24 mouse cellular contexts compared by ENCODE assay signal in genomic region chr5:131077682-131078081, GRCm38 (mm10).
DNase-seq lines count a peak whose midpoint lies in the region; ATAC-seq and TF ChIP-seq lines count a peak whose summit lies in the region.
"Had no signal": no experiment of that assay in that cellular context is flagged by ENCODE, and none has a peak within 500 bp of the region (broad histone marks: within the 10 kb centered on the region; RNA-seq: fewer than 3 reads in every experiment).

No protein-coding gene starts in this region.

- H3K4me2 ChIP-seq in lung, embryonic 14.5 days: no peak overlapping the region
- H3K4me2 ChIP-seq: embryonic facial prominence, embryonic 15.5 days; forebrain, embryonic 15.5 days; heart, embryonic 15.5 days; hindbrain, embryonic 14.5 days; limb, embryonic 15.5 days; lung, embryonic 15.5 days; neural tube, embryonic 15.5 days had no signal

- no peaks in the 10 kb centered on the region for H3K4me1 ChIP-seq in heart, adult 2 months (ENCODE audit: control insufficient read depth, insufficient read depth, low read length)
- no peaks in the 10 kb centered on the region for H3K4me1 ChIP-seq in lung, embryonic 14.5 days (ENCODE audit: insufficient read depth)
- H3K4me1 ChIP-seq in cortical plate, adult 2 months (ENCODE audit: control insufficient read depth, insufficient read depth, low read length): no peaks in the 10 kb centered on the region
- H3K4me1 ChIP-seq: embryonic facial prominence, embryonic 15.5 days; heart, embryonic 15.5 days; limb, embryonic 15.5 days; lung, embryonic 15.5 days had no signal

- H3K9me3 ChIP-seq in lung, embryonic 14.5 days (ENCODE audit: low read depth, low read length): no peaks in the 10 kb centered on the region
- H3K9me3 ChIP-seq: embryonic facial prominence, embryonic 15.5 days; forebrain, embryonic 15.5 days; heart, embryonic 15.5 days; limb, embryonic 15.5 days; lung, embryonic 15.5 days; neural tube, embryonic 15.5 days had no signal

- no peak for TF ChIP-seq EP300 in heart, adult 2 months (IDR thresholded peaks at IDR 0.05; ENCODE audit: insufficient read depth, low read depth, low read length)

- TF ChIP-seq POLR2A in heart, adult 2 months (IDR thresholded peaks at IDR 0.05; ENCODE audit: insufficient read depth, low read depth, low read length): no peak
- no peak for TF ChIP-seq POLR2A in cortical plate, adult 2 months (IDR thresholded peaks at IDR 0.05; ENCODE audit: extremely low read depth, insufficient read depth, low read length)

- WGBS in heart, adult 2 months: 36% methylated on average over 1 of the region's 1 CpGs
- WGBS in lung, embryonic 14.5 days: 32% methylated on average over 1 of the region's 1 CpGs

- no peaks in the 10 kb centered on the region for H3K36me3 ChIP-seq in heart, adult 2 months (ENCODE audit: control insufficient read depth, insufficient read depth, low read length)
- no peaks in the 10 kb centered on the region for H3K36me3 ChIP-seq in lung, embryonic 14.5 days (ENCODE audit: insufficient read depth)
- H3K36me3 ChIP-seq: embryonic facial prominence, embryonic 15.5 days; forebrain, embryonic 15.5 days; heart, embryonic 15.5 days; limb, embryonic 15.5 days; lung, embryonic 15.5 days; neural tube, embryonic 15.5 days had no signal

- peak; percentile 29 for TF ChIP-seq CTCF in heart, adult 2 months (IDR thresholded peaks at IDR 0.05)
- TF ChIP-seq CTCF in lung, embryonic 14.5 days (IDR thresholded peaks at IDR 0.05; ENCODE audit: low read depth): peak; percentile 23
- TF ChIP-seq CTCF in cortical plate, adult 2 months (IDR thresholded peaks at IDR 0.05; ENCODE audit: extremely low read depth, insufficient read depth, low read length): 0 out of 2 replicates have a peak, but pooled peaks have one; percentile 14

- no peak overlapping the region for H3K9ac ChIP-seq in heart, adult 2 months (ENCODE audit: low read depth, low read length)
- no peak overlapping the region for H3K9ac ChIP-seq in lung, embryonic 14.5 days
- H3K9ac ChIP-seq: embryonic facial prominence, embryonic 15.5 days; forebrain, embryonic 15.5 days; heart, embryonic 15.5 days; hindbrain, embryonic 14.5 days; limb, embryonic 15.5 days; liver, embryonic 14.5 days; lung, embryonic 15.5 days; neural tube, embryonic 15.5 days had no signal

- H3K4me3 ChIP-seq in heart, adult 2 months: no peak overlapping the region
- no peak overlapping the region for H3K4me3 ChIP-seq in lung, embryonic 14.5 days (ENCODE audit: low read depth, low read length)
- H3K4me3 ChIP-seq in cortical plate, adult 2 months (ENCODE audit: insufficient read depth, low read length): no peak overlapping the region
- H3K4me3 ChIP-seq: embryonic facial prominence, embryonic 15.5 days; forebrain, embryonic 15.5 days; heart, embryonic 15.5 days; limb, embryonic 15.5 days; lung, embryonic 15.5 days; neural tube, embryonic 15.5 days had no signal

- no peak for DNase-seq in heart, adult 2 months
- DNase-seq in heart, adult 9 months (ENCODE audit: low spot score in 2 of 2): no peak
- DNase-seq in lung, embryonic 14.5 days: no peak
- DNase-seq in lung, postnatal 25 days (ENCODE audit: low spot score): no peak
- peak; percentile 34 for DNase-seq in ES-CJ7 (ENCODE audit: low read depth, low spot score)
- DNase-seq in adrenal gland, adult 8-10 months: no peak
- DNase-seq: adrenal gland, adult 2 months; cerebellum, adult 18-20 months; cerebellum, postnatal 36 days; gastrocnemius, postnatal 25 days; heart, postnatal 36 days; kidney, adult 9 months; layer of hippocampus, adult 9-11 months; lung, postnatal 4 days; thymus, postnatal 25 days had no signal

- no peaks in the 10 kb centered on the region for H3K27me3 ChIP-seq in heart, adult 2 months (ENCODE audit: control insufficient read depth, insufficient read depth, low read length)
- no peaks in the 10 kb centered on the region for H3K27me3 ChIP-seq in lung, embryonic 14.5 days (ENCODE audit: insufficient read depth, low read length)
- H3K27me3 ChIP-seq: embryonic facial prominence, embryonic 15.5 days; forebrain, embryonic 15.5 days; heart, embryonic 15.5 days; limb, embryonic 15.5 days; lung, embryonic 15.5 days; neural tube, embryonic 15.5 days had no signal

- no peak for ATAC-seq in lung, embryonic 14.5 days (ENCODE audit: insufficient read depth)
- ATAC-seq: forebrain, embryonic 15.5 days had no signal

- no peaks in the 10 kb centered on the region for H3K79me2 ChIP-seq in heart, adult 2 months (replicated peaks; ENCODE audit: control insufficient read depth, insufficient read depth, low read length)

- no peak overlapping the region for H3K27ac ChIP-seq in heart, adult 2 months
- H3K27ac ChIP-seq in lung, embryonic 14.5 days (ENCODE audit: low read depth): no peak overlapping the region
- no peak overlapping the region for H3K27ac ChIP-seq in cortical plate, adult 2 months (ENCODE audit: insufficient read depth, low read length)
- H3K27ac ChIP-seq: embryonic facial prominence, embryonic 15.5 days; forebrain, embryonic 15.5 days; heart, embryonic 15.5 days; hindbrain, embryonic 14.5 days; limb, embryonic 15.5 days; liver, embryonic 14.5 days; lung, embryonic 15.5 days; neural tube, embryonic 15.5 days had no signal

- intact Hi-C loops in heart, adult 2 months (cut with DNase I): no loop called here
